Mouse (Mus musculus) CD4-positive, CD25-positive, alpha-beta regulatory T cell, adult 4 months (primary cell): Measurements from ENCODE around the gene Ahnak. TPM values are rescaled to one million over a fixed set of nuclear protein-coding genes. Genes with fewer than 3 reads are reported as not detected.

Source experiments
- ATAC-seq: one replicate; pipeline ENCODE4 v1.8.0; 2017
- polyA plus RNA-seq, 2 experiments: library from polyadenylated mRNA; unstranded; fragments of 100-300 nt; shearing (Covaris generic); gene quantifications; one replicate each; pipeline ENCODE4 v1.2.1; 2017

The Ahnak gene
- polyA plus RNA-seq, 2 experiments from 2014 or later: 45.2 to 48.9 TPM

- ATAC-seq: no peak
Observed at GRCm38 (mm10) chr19:8974638-8975037, 14.4 kb upstream of the Ahnak start.

- ATAC-seq: no peak
Observed at GRCm38 (mm10) chr19:8975491-8975890, 13.6 kb upstream of the Ahnak start.

DNA sequence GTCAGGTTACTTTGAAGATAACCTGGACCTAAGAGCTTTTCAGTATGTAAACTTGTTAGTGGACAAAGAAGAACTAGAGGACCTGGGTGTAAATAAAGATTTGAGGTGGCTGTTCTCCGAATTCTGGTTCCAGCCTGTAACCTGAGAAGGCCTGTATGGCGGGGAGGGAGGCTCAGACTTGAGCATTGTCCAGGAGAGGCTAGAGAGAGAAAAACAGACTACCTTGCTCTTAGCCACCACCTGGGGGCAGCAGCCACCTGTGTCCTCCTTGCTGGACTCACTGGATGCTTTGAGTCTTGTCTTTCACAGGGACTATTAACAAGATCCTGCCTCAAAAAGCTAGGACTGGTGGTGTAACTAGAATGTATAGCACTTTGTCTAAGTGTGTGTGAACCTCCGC lies 12.5 kb upstream of the Ahnak start:
- ATAC-seq: peak; percentile 74

- ATAC-seq: no peak
Observed at GRCm38 (mm10) chr19:8980771-8981170, 8.3 kb upstream of the Ahnak start.

DNA sequence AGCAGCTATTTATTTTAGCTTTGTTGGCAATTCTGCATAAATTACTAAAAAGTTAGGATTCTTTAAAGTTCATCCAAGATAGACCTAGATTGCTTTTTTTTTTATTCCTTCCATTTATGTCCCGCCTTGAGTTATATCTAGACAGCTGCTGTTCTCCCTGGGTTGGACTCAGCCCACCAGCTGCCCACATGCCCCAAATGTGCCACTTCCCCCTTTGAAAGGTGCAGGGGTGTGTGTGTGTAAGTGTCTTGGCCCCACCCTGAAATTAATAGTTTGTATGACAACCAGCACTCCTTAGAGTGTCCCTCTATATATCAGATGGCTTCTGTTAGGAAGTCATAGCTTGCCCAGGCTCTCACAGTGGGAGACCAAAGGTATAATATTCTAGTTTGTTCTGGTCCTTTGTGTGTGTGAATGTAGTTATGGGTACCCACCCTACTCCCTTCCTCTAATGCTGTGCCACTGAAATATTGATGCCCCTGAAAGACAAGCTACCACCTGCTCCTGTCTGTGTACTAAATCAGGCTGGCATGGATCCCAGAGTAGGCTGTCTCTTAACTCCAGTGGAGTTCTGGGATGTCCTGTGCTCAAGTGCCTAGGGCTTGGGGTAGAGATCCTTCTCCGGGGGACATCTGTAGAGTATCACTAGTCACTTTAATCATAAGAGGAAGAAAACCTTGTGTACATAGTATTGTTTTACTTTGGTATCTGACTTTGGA lies 7.5 kb upstream of the Ahnak start:
- ATAC-seq: no peak

DNA sequence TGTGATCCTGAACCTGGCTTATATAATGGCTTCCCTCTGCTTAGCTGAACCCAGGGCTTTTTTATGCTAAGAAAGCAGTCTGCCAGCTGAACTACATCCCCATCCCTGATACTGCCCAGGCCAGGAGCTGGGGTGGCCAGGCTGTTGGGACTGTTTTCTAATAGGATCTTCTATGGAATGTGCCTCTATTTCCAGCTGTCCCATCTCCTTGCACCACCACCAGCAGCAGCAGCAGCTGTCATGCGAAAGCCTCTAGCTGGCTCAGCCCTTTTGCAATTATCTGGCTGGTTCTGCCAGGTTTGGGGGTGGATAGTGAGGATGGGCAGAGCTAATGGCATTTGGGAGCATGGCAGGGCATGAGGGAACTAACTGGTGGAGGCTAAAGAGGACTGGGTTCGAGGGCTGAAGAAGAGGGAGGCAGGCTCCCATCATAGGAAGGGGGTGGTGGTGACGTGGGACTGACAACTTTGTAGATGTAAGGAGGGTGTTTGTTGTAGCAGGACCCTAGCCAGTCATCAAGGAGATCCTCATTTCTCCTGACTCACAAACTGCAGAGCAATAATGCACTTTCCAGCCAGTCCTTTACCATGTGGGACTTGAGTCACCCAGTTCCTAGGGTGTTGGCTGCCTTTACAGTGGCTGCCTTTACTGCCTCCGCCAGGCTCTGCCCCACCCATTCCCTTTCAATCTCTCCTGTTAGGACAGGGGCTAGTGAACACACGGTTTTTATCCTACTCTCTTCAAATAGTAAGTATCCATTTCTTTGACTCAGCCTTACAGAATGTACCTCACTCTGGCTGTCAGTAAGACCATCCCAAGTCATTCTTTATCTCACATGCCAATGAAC lies 6.6 kb upstream of the Ahnak start:
- ATAC-seq: no peak

GRCm38 (mm10) chr19:8983150-8983650 lies 5.9 kb upstream of the Ahnak start:
- no peak for ATAC-seq

DNA sequence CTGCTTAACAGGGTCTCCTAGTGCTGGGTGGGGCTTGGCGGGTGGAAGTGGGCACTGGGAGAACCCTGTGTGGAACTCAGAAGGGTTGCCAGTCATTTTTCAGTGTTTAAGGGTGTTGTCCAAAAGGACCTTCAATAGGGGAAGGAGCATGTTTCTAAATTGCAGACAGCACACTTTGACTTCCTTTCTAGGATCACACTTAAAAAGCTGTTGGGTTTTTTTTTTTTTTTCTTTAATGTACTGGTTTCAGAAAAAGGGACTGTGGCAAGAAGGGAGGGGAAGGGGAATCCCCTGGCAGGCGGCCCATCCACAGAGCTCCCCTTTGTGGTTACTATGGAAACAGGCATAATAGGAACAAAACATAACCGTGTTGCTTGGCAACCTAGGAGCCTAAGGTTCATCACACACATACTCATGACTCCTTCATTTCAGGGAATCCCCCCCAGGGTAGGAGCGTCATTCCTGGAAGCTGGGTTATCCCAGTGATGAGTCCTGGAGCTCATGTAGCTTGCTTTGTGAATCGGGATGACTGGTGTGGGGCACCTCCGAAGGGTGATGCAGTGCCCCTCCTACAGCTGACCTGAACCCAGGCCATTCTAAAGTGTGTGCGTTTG lies 4.7 kb upstream of the Ahnak start:
- peak; percentile 93 for ATAC-seq

DNA sequence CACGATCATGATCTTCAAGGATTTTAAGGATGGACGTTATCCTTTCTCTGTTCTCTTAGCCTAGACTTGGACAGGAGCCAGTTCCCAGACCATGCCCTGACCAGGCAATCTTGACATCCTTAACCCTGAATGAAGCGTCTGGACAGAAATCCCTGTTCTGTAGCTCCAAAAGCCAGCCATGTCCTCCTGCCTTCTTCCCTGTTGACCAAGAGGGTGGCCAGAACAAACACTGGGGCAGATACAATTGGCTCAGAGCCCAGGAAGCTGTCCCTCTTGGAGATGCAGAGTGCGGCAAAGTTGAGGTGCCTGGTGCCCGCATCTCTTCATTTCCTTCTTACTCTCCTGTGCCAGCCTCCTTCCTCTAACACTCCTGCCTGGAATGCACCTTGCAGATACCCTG lies 3.2 kb upstream of the Ahnak start:
- ATAC-seq: no peak

DNA sequence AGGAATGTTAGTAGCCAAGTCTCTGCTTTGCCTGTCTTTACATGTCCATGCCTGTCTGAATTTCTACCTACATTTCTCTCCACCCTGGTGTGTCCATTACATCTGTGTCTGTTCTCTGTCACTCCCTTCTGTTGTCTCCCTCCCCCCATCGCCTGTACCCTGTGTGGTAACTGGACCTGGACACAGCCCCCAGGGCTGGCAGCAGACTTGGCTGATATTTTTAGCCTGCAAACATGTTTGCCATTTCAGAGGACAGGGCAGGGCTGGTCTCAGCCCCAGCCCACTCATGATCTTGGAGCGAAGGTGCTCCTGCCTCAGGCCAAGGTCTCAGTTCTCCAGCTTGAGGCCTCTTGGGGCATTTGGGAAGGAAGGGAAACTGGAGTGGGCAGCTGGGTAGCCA lies 1.3 kb upstream of the Ahnak start:
- no peak for ATAC-seq

DNA sequence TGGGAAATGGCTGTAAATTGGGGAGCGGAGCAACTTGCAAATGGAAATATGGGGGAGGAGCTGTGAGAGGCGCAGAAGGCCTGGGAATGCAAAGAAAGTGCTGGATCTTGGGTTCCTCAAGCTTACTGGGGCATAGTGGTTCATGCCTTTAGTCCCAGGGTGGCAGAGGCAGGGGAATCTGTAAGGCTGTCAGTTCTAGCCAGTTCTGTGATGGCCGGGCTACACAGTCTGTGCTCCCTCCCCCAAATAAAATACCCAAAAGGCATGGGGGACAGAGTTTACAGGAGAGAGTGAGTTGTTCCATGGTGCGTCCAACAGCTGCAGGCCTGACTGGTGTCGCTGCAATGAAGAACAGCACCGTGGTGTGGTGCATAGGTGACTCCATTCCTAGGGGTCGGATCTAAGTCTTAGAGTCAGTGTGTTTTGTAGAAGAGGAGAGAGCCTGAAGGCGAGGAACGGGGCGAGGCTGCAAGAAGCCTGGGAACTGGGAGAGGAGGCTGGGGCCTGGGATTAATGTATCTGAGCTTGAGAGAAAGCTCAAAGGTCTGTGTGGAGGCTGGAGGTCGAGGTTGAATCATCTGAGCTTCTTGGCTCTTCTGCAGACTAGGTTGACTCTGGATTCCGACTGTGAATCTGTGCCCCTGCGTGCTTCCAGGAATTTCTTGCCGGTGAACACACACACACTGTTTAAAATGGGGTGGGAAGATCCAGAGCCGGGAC lies 578 bp upstream of the Ahnak start:
- ATAC-seq: no peak

- ATAC-seq: peak; percentile 39
Observed at GRCm38 (mm10) chr19:8989567-8990431, 715 bp downstream of the Ahnak start.

GRCm38 (mm10) chr19:8990432-8991102 lies 1.5 kb downstream of the Ahnak start:
- ATAC-seq: peak; percentile 31

DNA sequence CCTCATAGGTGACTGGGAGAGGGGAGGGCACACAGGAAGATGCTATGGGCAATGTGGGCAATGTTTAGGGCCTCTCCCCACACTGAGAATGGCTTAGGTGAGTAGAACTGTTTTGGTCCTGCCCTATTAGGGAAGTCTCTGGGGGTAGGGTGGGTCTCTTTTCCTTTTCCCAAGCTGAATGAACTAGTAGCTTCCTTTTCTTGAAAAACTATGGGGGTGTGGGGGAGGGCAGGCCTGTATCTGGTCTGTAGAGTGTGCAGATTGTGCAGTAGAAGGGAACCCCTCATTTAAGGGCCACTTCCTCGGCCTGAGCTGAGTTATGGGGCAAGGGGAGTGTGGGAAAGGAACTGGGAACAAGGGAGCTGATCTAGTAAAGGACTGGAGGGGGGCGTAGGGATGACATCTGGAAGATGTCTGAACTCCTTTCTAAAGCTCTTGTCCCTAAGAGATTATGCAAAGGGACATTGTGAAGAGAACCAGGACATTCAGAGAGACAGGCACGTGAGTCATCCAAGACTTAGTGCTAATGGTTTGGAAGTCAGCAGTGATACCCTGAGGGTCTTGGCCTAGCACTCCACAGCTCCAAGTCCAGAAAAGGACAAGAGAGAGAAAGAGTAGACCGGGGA lies 2.3 kb downstream of the Ahnak start:
- ATAC-seq: no peak

DNA sequence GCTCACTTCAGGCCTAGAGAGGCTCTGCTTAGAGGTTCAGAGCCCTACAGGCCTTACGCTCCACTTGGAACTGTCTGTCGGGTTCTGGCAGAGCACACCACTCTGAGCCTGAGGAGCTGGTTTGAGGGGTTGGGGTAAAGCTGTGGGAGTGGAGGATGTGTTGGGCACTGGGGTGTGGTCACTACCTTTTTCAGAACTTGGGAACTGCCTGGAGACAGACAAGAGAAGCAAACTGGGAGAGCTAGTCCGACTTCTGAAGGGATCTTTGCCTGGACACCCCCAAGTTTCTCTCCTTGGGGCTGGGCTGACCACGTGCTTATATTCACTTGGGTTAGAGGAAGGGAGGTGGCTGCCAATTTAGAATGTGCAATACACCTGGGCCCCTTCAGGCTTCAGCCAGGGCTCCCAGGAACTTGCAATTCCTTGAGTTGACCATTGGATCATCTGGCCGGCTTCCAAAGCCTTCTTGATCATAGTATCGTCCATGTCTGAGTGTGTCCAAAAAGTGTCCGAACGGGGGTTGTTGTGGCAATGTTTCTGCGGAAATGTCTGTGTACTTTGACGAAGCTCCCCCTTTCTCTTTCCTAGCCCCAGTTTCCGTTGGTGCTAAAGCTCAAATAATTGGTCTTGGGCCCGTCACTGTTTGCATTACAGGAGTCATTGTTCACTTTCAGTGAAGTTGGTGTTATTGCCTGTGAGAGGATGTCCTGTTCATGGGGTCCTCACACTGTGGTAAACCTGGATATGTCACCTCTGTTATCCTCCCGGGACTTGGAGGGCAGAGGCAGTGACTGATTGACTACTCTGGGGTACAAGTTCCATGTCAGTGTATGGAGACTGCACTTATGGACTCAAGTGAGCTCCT lies 3.0 kb downstream of the Ahnak start:
- ATAC-seq: no peak

DNA sequence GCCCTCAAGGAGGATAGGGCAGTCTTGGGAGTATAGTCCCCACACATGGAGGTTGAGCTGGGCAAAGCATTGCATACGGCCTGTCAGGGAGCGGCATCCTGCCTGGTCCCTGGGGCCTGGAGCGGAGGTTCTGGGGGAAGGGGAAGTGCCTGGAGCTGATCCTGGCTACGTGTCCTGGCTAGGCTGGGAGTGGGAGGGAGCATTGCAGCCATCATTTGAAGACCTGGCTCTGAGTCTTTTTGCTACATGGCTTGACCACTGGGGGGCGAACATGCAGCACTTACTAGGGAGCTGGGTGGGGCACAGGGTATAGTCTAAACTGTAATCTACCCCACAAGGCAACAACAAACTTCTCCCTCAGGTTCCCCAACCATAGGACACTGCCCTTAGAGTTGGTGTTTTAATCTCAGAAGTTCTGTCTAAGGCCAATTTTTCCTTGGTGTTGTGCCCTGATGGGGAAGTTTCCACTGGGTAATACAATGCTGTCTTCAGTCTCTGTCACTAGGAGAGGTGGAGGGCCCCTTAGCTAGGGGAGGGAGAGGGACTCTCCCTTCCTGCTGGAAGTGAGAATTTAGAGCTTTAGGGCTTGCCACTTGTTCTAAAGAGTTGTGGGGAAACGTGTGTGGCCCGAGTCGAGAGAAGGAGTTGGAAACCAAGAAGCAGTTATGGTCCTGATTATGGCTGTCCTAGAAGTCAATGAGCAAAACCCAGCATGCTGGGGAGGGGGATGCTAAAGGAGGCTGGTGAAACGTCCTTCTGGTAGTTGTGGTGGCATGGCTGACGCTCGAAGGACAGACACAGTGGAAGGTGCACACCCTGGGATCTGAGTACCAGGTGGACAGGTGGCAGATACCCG lies 3.9 kb downstream of the Ahnak start:
- peak; percentile 32 for ATAC-seq

- no peak for ATAC-seq
Observed at GRCm38 (mm10) chr19:8993625-8993912, 4.5 kb downstream of the Ahnak start.

- ATAC-seq: no peak
Observed at GRCm38 (mm10) chr19:8994813-8995607, 5.9 kb downstream of the Ahnak start.
